Mouse (Mus musculus): ENCODE data around the gene Dusp3.

The Dusp3 gene

DNA sequence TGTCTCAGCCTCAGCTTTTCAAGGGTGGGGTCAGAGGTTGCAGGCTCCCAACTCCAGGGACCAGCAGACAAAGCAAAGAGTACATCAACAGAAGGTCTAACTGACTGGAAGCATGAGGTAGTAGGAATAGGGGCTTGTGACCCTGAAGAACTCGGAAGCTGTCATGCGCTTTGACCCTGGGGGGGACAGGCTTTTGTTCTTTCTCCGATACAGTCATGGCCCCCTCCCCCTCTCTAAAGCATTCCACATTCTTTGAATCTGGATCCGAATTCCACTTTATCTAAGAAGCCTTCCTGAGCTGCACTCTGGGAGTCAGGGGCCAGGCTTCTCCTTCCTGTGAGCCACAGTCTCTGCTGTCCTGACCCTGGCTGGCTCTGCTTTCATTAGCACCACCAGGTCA lies 54.8 kb downstream of the Dusp3 start:
- DNase-seq (ENCODE audit: low spot score in 2 of 2): no peak

- no peak for DNase-seq (ENCODE audit: low spot score in 2 of 2)
Observed at GRCm38 (mm10) chr11:101928030-101928762, 58.6 kb downstream of the Dusp3 start.

GRCm38 (mm10) chr11:101926951-101927589 lies 59.7 kb downstream of the Dusp3 start:
- no peak for DNase-seq (ENCODE audit: low spot score in 2 of 2)

DNA sequence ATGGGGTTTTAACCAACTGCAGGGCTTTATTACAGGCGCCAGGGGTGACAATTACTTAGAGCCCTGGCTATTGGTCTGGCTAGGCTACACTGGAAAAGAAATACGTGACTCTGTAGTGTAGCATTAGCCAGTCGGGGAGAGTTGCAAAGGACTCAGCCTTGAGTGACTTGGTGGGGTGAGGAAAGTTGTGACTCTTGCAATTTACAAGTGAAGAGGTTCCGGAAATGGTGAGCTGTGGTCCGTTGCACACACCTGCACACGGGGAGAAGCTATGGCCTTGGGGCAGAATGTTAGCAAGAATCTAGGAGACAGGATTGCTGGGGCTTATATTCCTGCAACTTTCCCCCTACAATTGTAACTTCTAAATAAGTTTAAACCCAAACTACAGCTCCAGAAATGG lies 61.2 kb downstream of the Dusp3 start:
- no peak for DNase-seq (ENCODE audit: low spot score in 2 of 2)

- DNase-seq (ENCODE audit: low spot score in 2 of 2): no peak
Observed at GRCm38 (mm10) chr11:101924441-101924976, 62.3 kb downstream of the Dusp3 start.

GRCm38 (mm10) chr11:101923988-101924387 lies 62.8 kb downstream of the Dusp3 start:
- no peak for DNase-seq (ENCODE audit: low spot score in 2 of 2)

DNA sequence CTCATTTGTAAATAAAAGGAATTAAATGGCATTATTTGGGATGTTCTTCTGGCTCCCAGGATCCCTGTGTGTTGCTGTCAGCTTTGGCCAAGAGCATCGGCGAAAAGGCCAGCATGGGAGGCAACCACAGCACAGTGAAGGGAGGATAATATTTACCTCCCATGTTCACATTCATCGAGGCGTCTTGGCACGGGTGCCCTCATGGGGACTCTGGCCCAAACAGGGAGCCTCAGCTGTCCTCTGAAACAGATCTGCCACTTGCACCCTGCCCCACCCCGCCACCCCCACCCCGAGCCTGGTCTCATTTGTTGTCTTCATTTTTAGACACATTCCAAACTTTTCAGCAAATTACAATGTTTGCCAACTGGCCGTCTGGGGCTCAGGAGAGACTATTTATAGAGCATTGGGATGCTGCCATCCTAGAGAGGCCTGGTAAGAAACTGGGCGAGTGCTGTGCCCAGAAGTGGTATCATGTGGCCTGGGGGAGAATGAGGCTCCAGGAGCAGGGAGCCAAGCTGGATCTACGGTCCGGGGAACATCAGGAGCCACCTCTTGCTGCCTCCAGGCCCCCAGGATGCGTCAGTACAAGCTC lies 65.4 kb downstream of the Dusp3 start:
- DNase-seq (ENCODE audit: low spot score in 2 of 2): no peak

Data from frontal cortex, postnatal 10 days (tissue).